Mouse (Mus musculus) mammary gland, adult 2 months (tissue): Measurements from ENCODE around the gene Ifna14. TPM values are rescaled to one million over a fixed set of nuclear protein-coding genes. Genes with fewer than 3 reads are reported as not detected.

Experiments used
- polyA plus RNA-seq: library from polyadenylated mRNA; depleted of rRNA; stranded (reverse); fragments of >200 nt; gene quantifications from 2 replicates; pipeline ENCODE4 v1.2.3, GENCODE M21; 2012; ENCODE audit warnings: low replicate concordance; rRNA removed

Gene Ifna14
- not detected in 2 replicates for polyA plus RNA-seq

DNA sequence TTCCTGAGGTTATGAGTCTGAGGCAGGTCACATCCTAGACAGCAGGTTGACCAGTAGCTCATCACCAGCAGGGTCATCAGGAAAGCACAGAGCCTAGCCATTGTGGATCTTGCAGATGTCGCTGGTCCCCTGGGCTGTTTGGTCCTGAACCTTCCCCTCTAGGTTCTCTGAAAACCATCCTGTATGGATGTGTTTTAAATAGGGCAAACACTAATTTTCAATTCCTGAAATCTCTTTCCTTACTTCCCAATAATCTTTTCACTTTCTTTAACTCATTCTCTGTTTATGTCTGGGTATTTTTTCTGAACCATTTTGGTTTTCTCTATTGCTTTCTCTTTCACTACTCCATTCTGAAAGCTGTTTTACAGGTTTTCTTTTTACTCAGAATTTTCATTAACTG is at the start of gene Ifna14:
Gene Ifna14, minus strand, starts transcription at position 101 of the 400 bp plus-strand sequence.

DNA sequence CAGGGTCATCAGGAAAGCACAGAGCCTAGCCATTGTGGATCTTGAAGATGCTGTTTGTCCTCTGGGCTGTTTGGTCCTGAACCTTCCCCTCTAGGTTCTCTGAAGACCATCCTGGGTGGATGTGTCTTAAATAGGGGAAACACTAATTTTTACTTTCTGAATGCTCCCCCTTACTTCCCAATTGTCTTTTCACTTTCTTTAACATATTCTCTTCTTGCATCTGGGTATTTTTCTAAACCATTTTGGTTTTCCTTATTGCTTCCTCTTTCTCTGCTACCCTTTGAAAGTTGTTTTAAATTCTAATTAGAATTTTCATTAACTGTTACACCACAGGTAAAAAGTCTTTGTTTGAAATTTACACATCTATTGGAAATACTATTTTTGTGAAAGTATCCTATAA is 31.7 kb upstream of the Ifna14 start, which contains the start of gene Ifna12:
Gene Ifna12, minus strand, starts transcription at position 101 of the 400 bp plus-strand sequence.

DNA sequence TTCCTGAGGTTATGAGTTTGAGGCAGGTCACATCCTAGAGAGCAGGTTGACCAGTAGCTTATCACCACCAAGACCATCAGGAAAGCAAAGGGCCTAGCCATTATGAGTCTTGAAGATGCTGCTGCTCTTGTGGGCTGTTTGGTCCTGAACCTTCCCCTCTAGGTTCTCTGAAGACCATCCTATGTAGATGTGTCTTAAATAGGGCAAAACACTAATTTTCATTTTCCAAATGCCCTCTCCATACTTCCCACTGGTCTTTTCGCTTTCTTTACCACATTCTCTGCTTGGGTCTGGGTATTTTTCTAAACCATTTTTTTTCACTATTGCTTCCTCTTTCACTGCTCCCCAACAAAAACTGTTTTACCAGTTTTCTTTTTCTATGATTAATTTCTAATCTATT is 20.7 kb upstream of the Ifna14 start, which contains the start of gene Ifna9:
Gene Ifna9, minus strand, starts transcription at position 101 of the 400 bp plus-strand sequence.

DNA sequence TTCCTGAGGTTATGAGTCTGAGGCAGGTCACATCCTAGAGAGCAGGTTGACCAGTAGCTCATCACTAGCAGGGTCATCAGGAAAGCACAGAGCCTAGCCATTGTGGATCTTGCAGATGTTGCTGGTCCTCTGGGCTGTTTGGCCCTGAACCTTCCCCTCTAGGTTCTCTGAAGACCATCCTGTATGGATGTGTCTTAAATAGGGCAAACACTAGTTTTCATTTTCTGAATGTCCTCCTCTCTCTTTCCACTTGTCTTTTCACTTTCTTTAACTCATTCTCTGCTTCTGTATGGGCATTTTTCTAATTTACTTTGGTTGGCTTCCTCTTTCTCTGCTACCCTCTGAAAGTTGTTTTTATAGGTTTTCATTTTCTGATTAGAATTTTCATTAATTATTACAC is 13.5 kb downstream of the Ifna14 start, which contains the start of gene Ifna15:
Gene Ifna15, minus strand, starts transcription at position 101 of the 400 bp plus-strand sequence.

DNA sequence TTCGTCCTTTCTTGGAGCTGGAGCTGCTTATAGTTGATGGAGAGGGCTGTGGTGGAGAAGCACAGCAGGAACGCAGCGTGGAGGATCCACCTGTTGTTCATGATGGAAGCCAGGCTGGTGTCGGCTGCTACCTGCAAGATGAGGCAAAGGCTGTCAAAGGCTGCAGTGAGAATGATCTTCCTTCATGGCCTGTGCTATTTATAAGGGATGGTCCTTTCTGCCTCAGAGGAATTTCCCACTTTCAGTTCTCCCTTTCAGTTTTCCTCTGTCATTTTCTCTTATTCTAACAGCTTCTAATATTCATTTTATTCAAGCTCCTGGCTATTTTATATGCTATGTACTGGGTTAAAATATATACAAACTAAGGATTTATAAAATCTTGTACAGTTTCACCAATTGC is 48.9 kb downstream of the Ifna14 start, which contains the start of gene Ifnb1:
Gene Ifnb1, minus strand, starts transcription at position 101 of the 400 bp plus-strand sequence.

Other genes starting within 250 kb of the Ifna14 start
- 2.4 and 10.2 TPM in 2 replicates for gene Hacd4, start 132.9 kb downstream of the Ifna14 start, polyA plus RNA-seq
- not detected in 2 replicates for gene Ifnb1, start 49.0 kb downstream of the Ifna14 start, polyA plus RNA-seq
- gene Ifna15, start 13.6 kb downstream of the Ifna14 start, polyA plus RNA-seq = not detected in 2 replicates
- not detected in 2 replicates for gene Ifna9, start 20.6 kb upstream of the Ifna14 start, polyA plus RNA-seq
- gene Ifna12, start 31.6 kb upstream of the Ifna14 start, polyA plus RNA-seq = not detected in 2 replicates
- not detected in 2 replicates for gene C87499, start 62.6 kb upstream of the Ifna14 start, polyA plus RNA-seq
- not detected in 2 replicates for gene Ifna13, start 72.7 kb upstream of the Ifna14 start, polyA plus RNA-seq
- gene Ifna16, start 105.1 kb upstream of the Ifna14 start, polyA plus RNA-seq = not detected in 2 replicates
- gene Ifna2, start 112.1 kb upstream of the Ifna14 start, polyA plus RNA-seq = not detected in 2 replicates
- not detected in 2 replicates for gene Ifnab, start 119.6 kb upstream of the Ifna14 start, polyA plus RNA-seq
- 0.43 TPM in 1 of 2 replicates, not detected in the other for gene Gm26566, start 150.0 kb upstream of the Ifna14 start, polyA plus RNA-seq
- gene Klhl9, start 150.7 kb upstream of the Ifna14 start, polyA plus RNA-seq = 16.8 and 23.2 TPM in 2 replicates
- not detected in 2 replicates for gene Gm13271, start 183.1 kb upstream of the Ifna14 start, polyA plus RNA-seq
- gene Gm13283, start 188.3 kb upstream of the Ifna14 start, polyA plus RNA-seq = 0.17 and 0.27 TPM in 2 replicates
- gene Gm13290, start 202.0 kb upstream of the Ifna14 start, polyA plus RNA-seq = not detected in 2 replicates
- not detected in 2 replicates for gene Gm13289, start 205.1 kb upstream of the Ifna14 start, polyA plus RNA-seq
- not detected in 2 replicates for gene Gm13272, start 208.1 kb upstream of the Ifna14 start, polyA plus RNA-seq
- gene Ifnz, start 210.3 kb upstream of the Ifna14 start, polyA plus RNA-seq = 0.07 TPM in 1 of 2 replicates, not detected in the other
- not detected in 2 replicates for gene Gm13276, start 213.9 kb upstream of the Ifna14 start, polyA plus RNA-seq
- not detected in 2 replicates for gene Gm13277, start 216.8 kb upstream of the Ifna14 start, polyA plus RNA-seq
- not detected in 2 replicates for gene Gm13278, start 219.8 kb upstream of the Ifna14 start, polyA plus RNA-seq
- gene Gm13275, start 222.7 kb upstream of the Ifna14 start, polyA plus RNA-seq = not detected in 2 replicates
- gene Gm13279, start 225.6 kb upstream of the Ifna14 start, polyA plus RNA-seq = not detected in 2 replicates
- not detected in 2 replicates for gene Gm13285, start 227.9 kb upstream of the Ifna14 start, polyA plus RNA-seq
- not detected in 2 replicates for gene Gm13287, start 231.5 kb upstream of the Ifna14 start, polyA plus RNA-seq
- gene Gm13288, start 233.7 kb upstream of the Ifna14 start, polyA plus RNA-seq = not detected in 2 replicates
- not detected in 2 replicates for gene Ifna7, start 244.4 kb upstream of the Ifna14 start, polyA plus RNA-seq
- not detected in 2 replicates for gene Ifna11, start 248.2 kb upstream of the Ifna14 start, polyA plus RNA-seq